Mouse (Mus musculus) v-Abl transformed pro-B cells (cell line): ENCODE measurements around the gene Hoxa3.

Experiments used
- in situ Hi-C, 2 experiments: fragments of 400-800 bp; cut with MboI; formaldehyde crosslinking; loops; one replicate each; pipeline ENCODE4 v1.15.1; 2025; ENCODE audit not compliant: unreplicated experiment in 2 of 2

Gene Hoxa3

GRCm38 (mm10) chr6:52247766-52248637, 34.9 kb upstream of the Hoxa3 start:
- in situ Hi-C loops, result loop anchor here in 1 of 2 experiments (25.0 kb wide), 1 partner anchor 1586 kb away; the partner anchor contains the start of gene Npvf

GRCm38 (mm10) chr6:52246916-52247315, 33.8 kb upstream of the Hoxa3 start:
- in situ Hi-C loops, result loop anchor here in 1 of 2 experiments (25.0 kb wide), 1 partner anchor 1585 kb away; the partner anchor contains the start of gene Npvf

DNA sequence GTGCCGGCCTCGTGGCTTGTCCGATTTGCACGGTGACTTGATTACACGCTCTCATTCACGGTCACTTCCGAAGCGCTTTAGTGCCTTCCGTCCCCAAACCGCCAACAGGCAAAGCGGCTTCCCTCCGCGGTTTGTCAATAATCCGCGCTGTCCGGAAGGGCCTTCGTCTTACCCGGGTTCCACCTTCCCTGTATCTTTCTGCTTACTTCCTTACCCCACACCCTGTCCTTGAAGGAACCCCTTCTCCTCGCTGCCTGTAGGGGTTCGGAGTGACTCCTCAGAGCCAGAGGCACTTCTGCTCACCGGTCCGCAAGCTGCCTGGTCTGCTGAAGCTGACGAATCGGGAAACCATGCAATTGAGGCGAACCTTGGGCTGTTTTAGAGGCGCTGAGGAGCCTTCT, 33.3 kb upstream of the Hoxa3 start:
- in situ Hi-C loops, result loop anchor here in 1 of 2 experiments (25.0 kb wide), 1 partner anchor 1584 kb away; the partner anchor contains the start of gene Npvf

- in situ Hi-C loops, result loop anchor here in 1 of 2 experiments (25.0 kb wide), 1 partner anchor 1583 kb away; the partner anchor contains the start of gene Npvf
Observed at GRCm38 (mm10) chr6:52245757-52246142, 32.6 kb upstream of the Hoxa3 start, which contains the start of gene Hoxa11. Gene Hoxa11 (minus strand): TSS chr6:52245810.

- in situ Hi-C loops, result loop anchor here in 1 of 2 experiments (25.0 kb wide), 1 partner anchor 1583 kb away; the partner anchor contains the start of gene Npvf
Observed at GRCm38 (mm10) chr6:52245040-52245756, 32.1 kb upstream of the Hoxa3 start.

DNA sequence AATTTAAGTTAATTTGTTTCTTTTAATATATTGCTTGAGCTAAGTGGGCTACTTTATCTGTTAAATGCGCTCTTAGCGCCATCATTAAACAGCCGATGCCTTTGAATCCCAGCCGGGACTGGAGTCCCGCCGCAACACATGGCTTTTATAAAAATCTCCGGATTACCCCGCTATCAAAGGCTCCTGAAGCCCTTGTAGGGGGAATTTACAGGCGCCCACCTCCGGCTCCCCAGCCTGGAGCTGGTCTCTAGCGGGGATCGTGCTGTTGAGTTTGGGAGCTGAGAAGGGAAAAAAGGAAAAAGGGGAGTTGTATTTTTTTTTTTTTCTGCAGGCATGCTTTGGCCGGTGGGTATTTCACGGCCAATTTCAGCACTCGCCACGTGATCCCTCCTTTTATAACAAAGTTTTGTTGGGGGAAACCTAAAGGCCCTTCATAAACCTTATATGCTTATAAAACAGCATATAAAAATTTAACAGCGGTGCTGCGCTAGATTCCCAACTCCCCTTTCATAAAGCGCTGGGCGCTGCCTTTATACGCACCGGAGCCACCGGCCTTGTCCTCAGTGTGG, 31.4 kb upstream of the Hoxa3 start:
- in situ Hi-C loops, result loop anchor here in 1 of 2 experiments (25.0 kb wide), 1 partner anchor 1582 kb away; the partner anchor contains the start of gene Npvf

DNA sequence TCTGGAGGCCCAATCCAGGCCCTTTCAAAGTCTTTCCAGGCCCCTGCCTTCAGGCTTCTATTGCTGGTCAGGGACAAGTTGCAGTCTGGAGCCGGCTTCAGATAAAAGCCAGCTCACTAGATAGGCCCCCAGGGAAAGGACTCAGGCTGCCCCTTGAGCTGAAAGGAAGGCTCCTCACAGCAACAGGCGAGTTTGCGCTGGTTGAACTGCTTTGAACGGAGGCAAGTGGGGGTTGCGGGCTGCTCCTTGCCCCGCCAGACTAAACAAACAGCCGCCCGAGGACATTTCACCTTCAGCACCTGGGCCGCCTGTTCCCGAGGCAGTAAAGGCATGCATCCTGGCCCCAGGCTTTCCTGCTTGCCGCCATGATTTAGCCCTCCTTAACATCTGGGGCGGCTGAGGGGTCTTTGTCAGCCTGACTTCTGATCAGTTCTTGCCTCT, 30.6 kb upstream of the Hoxa3 start:
- in situ Hi-C loops, result loop anchor here in 1 of 2 experiments (25.0 kb wide), 1 partner anchor 1581 kb away; the partner anchor contains the start of gene Npvf

GRCm38 (mm10) chr6:52242801-52243332, 29.7 kb upstream of the Hoxa3 start:
- in situ Hi-C loops, result loop anchor here in 1 of 2 experiments (25.0 kb wide), 1 partner anchor 1581 kb away; the partner anchor contains the start of gene Npvf

DNA sequence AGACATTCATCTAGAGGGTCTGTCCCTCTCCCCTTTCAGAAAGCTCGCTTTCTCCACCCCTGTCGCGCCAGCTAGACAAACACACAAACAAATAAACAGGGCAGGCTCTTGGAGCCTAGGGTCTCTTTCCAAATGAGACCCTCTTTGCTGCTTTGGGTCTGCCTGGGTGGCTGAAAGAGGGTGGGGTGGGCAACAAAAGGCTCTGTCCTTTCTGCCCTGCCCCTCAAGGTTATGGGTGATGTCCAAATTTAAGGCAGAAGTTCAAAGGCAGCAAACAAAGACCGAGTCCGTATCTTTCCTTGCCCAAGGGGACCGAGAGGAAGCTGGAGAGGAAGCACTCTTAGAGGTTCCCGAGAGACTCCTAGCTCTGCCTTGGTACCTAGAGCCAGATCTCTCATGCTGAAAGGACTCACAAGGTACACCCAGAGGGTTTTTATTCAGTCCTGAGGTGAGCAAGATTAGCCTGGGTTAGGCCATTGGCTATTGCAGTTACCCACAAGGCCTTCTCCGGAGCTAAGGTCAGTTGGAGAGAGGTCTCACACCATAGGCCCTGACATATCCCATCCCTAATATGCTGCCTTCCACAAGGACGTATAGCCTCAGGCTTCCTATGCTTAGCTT, 28.0 kb upstream of the Hoxa3 start:
- in situ Hi-C loops, result loop anchor here in 1 of 2 experiments (25.0 kb wide), 1 partner anchor 1579 kb away; the partner anchor contains the start of gene Npvf

GRCm38 (mm10) chr6:52240389-52241000, 27.4 kb upstream of the Hoxa3 start, which contains the start of gene Hoxa10:
Gene Hoxa10 (minus strand): TSS chr6:52240854.
- in situ Hi-C loops, result loop anchor here in 1 of 2 experiments (25.0 kb wide), 1 partner anchor 1578 kb away; the partner anchor contains the start of gene Npvf

- in situ Hi-C loops, result loop anchor here in 1 of 2 experiments (25.0 kb wide), 1 partner anchor 1578 kb away; the partner anchor contains the start of gene Npvf
Observed at GRCm38 (mm10) chr6:52239625-52240388, 26.7 kb upstream of the Hoxa3 start.

GRCm38 (mm10) chr6:52238976-52239375, 25.8 kb upstream of the Hoxa3 start:
- in situ Hi-C loops, result loop anchor here in 1 of 2 experiments (25.0 kb wide), 1 partner anchor 1577 kb away; the partner anchor contains the start of gene Npvf

- in situ Hi-C loops, result loop anchor here in 1 of 2 experiments (25.0 kb wide), 1 partner anchor 1576 kb away; the partner anchor contains the start of gene Npvf
Observed at GRCm38 (mm10) chr6:52238155-52238545, 25.0 kb upstream of the Hoxa3 start.

- in situ Hi-C loops, result loop anchor here in 1 of 2 experiments (25.0 kb wide), 1 partner anchor 1575 kb away; the partner anchor contains the start of gene Npvf
Observed at GRCm38 (mm10) chr6:52237346-52238154, 24.4 kb upstream of the Hoxa3 start.

DNA sequence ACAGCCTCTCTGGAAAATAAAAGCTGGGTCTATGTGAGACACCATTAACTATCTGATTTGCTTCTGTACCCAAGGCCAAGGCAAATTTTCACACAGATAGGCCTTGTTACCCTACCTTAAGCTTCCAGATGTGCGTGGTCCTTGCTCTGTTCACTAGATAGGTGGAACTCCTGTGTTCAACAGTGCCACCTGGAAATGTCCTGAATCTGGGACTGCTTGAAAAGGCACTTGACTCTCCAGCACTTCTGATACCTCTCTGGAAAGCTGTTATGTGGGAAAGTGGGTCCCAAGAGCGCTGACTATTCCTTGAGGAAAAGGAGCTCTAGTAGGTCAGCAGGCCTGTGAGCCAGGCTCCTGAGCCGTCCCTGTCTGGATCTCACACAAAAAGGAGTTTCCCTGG, 23.7 kb upstream of the Hoxa3 start:
- in situ Hi-C loops, result loop anchor here in 1 of 2 experiments (25.0 kb wide), 1 partner anchor 1575 kb away; the partner anchor contains the start of gene Npvf

DNA sequence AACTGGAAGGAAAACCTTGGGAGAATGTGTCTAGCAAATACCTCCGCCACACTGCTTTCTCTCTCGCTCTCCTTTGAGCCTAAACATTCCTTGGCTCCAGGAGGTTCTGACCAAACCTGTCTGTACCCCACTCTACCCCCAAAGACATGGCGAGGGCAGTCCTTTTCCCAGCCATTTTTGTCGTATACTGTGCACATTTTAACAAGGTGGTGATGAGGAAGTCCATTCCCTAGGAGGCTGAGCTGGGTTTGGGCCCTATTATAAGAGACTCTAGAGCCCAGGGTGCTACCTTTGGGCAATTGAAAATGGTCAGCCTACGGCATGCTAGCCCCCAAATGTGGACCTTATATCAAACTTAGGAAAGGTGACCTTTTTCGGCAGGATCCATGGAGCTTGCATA, 22.7 kb upstream of the Hoxa3 start:
- in situ Hi-C loops, result loop anchor here in 1 of 2 experiments (25.0 kb wide), 1 partner anchor 1574 kb away; the partner anchor contains the start of gene Npvf

- in situ Hi-C loops, result loop anchor here in 1 of 2 experiments (25.0 kb wide), 1 partner anchor 1573 kb away; the partner anchor contains the start of gene Npvf
Observed at GRCm38 (mm10) chr6:52235267-52235666, 22.1 kb upstream of the Hoxa3 start.
